Mouse (Mus musculus) gastrocnemius, postnatal 10 days (tissue): ENCODE results near the gene Ubn1. TPM values are rescaled to one million over a fixed set of nuclear protein-coding genes. Genes with fewer than 3 reads are reported as not detected.

Source experiments
- DNase-seq: peaks from one replicate; pipeline ENCODE4 v3.0.0; 2021; ENCODE audit warnings: mixed read lengths
- total RNA-seq, 2 experiments: library from RNA; stranded (reverse); gene quantifications; 2 replicates each; pipeline ENCODE4 v1.2.3; 2021

Gene Ubn1
- total RNA-seq, 2 experiments from 2014 or later: 27.1 to 33.0 TPM

GRCm38 (mm10) chr16:5071974-5072373, 22.1 kb downstream of the Ubn1 start:
- DNase-seq: no peak

- no peak for DNase-seq
These were observed 24.5 kb downstream of the Ubn1 start for GRCm38 (mm10) chr16:5074341-5074740.

- no peak for DNase-seq
These were observed 35.3 kb downstream of the Ubn1 start for GRCm38 (mm10) chr16:5085196-5085595.

- no peak for DNase-seq
These were observed 36.3 kb downstream of the Ubn1 start for GRCm38 (mm10) chr16:5086179-5086578.

GRCm38 (mm10) chr16:5089021-5089420, 39.2 kb downstream of the Ubn1 start:
- no peak for DNase-seq

- no peak for DNase-seq
These were observed 43.4 kb downstream of the Ubn1 start for GRCm38 (mm10) chr16:5093285-5093684.

- no peak for DNase-seq
These were observed 46.6 kb downstream of the Ubn1 start for GRCm38 (mm10) chr16:5096504-5096903.

- no peak for DNase-seq
These were observed 51.1 kb downstream of the Ubn1 start for GRCm38 (mm10) chr16:5101000-5101399.

- DNase-seq: no peak
These were observed 60.0 kb downstream of the Ubn1 start for GRCm38 (mm10) chr16:5109877-5110276.

GRCm38 (mm10) chr16:5111021-5111420, 61.2 kb downstream of the Ubn1 start:
- DNase-seq: no peak

GRCm38 (mm10) chr16:5113002-5113550, 63.2 kb downstream of the Ubn1 start:
- no peak for DNase-seq

GRCm38 (mm10) chr16:5113582-5113981, 63.7 kb downstream of the Ubn1 start:
- no peak for DNase-seq

GRCm38 (mm10) chr16:5119385-5119784, 69.5 kb downstream of the Ubn1 start:
- no peak for DNase-seq

- no peak for DNase-seq
These were observed 70.0 kb downstream of the Ubn1 start for GRCm38 (mm10) chr16:5119845-5120244.

GRCm38 (mm10) chr16:5123476-5123875, 73.6 kb downstream of the Ubn1 start:
- DNase-seq: no peak

- DNase-seq: no peak
These were observed 80.3 kb downstream of the Ubn1 start for GRCm38 (mm10) chr16:5130196-5130595.

- DNase-seq: peak; percentile 43
These were observed 80.9 kb downstream of the Ubn1 start for GRCm38 (mm10) chr16:5130766-5131165.

GRCm38 (mm10) chr16:5131251-5131922, 81.5 kb downstream of the Ubn1 start:
- DNase-seq: no peak

- no peak for DNase-seq
These were observed 82.5 kb downstream of the Ubn1 start, which contains the start of gene Ppl for GRCm38 (mm10) chr16:5132401-5132801. Gene Ppl, minus strand, starts transcription at chr16:5132421.

GRCm38 (mm10) chr16:5134623-5135330, 84.9 kb downstream of the Ubn1 start:
- peak; percentile 57 for DNase-seq

GRCm38 (mm10) chr16:5135551-5136261, 85.8 kb downstream of the Ubn1 start:
- DNase-seq: no peak
